Mouse (Mus musculus): Measurements from ENCODE around the gene Il11ra1. TPM values are rescaled to one million over a fixed set of nuclear protein-coding genes. Genes with fewer than 3 reads are reported as not detected.

Il11ra1 gene
- total and polyA plus RNA-seq, 2 experiments from 2014 or later: 41.9 to 47.4 TPM

DNA sequence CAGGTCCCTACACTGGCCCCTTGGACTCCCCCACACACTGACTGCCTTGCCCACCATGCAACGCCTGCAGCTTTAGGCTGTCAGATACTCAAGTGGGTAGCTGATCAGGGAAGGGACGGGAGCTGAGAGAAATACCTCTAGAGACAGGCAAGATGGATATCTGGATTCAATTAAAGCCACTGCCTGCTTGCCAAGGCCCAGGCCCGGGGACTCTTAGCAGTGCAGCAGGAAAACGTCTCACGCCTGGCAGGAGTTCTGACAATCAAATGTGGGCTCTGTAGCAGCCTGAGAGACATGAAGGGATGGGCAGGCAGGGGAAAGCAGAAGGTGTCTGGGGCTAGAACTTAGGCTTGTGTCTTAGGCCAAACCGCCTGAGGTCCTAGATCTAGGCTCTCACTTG, 17.0 kb downstream of the Il11ra1 start:
- Histone ChIP-seq H3K27ac (no peak overlapping the region), H3K27me3 (ENCODE audit: insufficient read depth, low read length) (no peaks in the 10 kb centered on the region), H3K4me3 (ENCODE audit: low read length) (no peak overlapping the region), H3K4me1 (ENCODE audit: insufficient read depth, low read length) (peaks cover 10% of the 10 kb centered on the region; the same call in 1 of the 2 replicates), H3K9ac (replicated peaks; ENCODE audit: low read length) (no peak overlapping the region), H3K9me3 (ENCODE audit: low read length) (no peaks in the 10 kb centered on the region), H3K36me3 (ENCODE audit: insufficient read depth, low read length) (peaks cover 29% of the 10 kb centered on the region), H3K4me2 (ENCODE audit: low read depth, low read length) (no peak overlapping the region)
- ATAC-seq (no peak), DNase-seq (ENCODE audit: low spot score) (no peak)
- TF ChIP-seq CTCF (IDR thresholded peaks at IDR 0.05; ENCODE audit: low read depth): no peak
- 49% methylated on average over 6 of the region's 6 CpGs for WGBS

DNA sequence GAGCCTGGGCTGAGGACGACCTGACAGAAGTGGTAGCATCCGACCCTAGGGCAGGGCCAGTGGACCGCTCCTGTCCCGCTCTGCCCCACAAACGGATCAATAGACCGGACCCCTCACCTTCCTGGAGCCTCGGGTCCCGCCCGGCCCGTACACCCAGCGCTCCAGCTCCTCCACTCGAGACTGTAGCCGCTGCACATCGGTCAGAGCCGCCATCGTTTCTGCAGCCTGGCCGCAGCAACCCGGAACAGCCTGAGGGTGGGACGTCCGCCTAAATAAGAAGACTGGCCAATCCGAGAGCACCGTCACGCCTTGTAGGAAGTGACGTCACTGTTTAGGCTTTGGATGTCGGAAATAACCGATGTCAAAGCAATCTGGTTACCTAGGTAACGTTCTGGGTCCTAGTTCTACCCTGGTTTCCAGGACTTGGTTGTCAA, 23.1 kb downstream of the Il11ra1 start, which contains the start of gene Dctn3:
TSS of gene Dctn3 (minus strand) at position 253 of the 434 bp plus-strand sequence.
- Histone ChIP-seq H3K27ac (peak within 1 kb of the TSS; percentile 71), H3K4me3 (ENCODE audit: low read length) (peak within 1 kb of the TSS; percentile 93), H3K4me2 (ENCODE audit: low read depth, low read length) (peak within 1 kb of the TSS; percentile 82), H3K36me3 (ENCODE audit: insufficient read depth, low read length) (peaks cover 20% of the 10 kb centered on the region), H3K4me1 (ENCODE audit: insufficient read depth, low read length) (peaks cover 13% of the 10 kb centered on the region; the same call in 1 of the 2 replicates), H3K9ac (replicated peaks; ENCODE audit: low read length) (peak within 1 kb of the TSS; percentile 82), H3K27me3 (ENCODE audit: insufficient read depth, low read length) (peaks cover 20% of the 10 kb centered on the region), H3K9me3 (ENCODE audit: low read length) (no peaks in the 10 kb centered on the region)
- ATAC-seq (peak; percentile 98), DNase-seq (ENCODE audit: low spot score) (peak; percentile 99)
- TF ChIP-seq CTCF (IDR thresholded peaks at IDR 0.05; ENCODE audit: low read depth): no peak
- 0% methylated on average over 27 of the region's 27 CpGs for WGBS

DNA sequence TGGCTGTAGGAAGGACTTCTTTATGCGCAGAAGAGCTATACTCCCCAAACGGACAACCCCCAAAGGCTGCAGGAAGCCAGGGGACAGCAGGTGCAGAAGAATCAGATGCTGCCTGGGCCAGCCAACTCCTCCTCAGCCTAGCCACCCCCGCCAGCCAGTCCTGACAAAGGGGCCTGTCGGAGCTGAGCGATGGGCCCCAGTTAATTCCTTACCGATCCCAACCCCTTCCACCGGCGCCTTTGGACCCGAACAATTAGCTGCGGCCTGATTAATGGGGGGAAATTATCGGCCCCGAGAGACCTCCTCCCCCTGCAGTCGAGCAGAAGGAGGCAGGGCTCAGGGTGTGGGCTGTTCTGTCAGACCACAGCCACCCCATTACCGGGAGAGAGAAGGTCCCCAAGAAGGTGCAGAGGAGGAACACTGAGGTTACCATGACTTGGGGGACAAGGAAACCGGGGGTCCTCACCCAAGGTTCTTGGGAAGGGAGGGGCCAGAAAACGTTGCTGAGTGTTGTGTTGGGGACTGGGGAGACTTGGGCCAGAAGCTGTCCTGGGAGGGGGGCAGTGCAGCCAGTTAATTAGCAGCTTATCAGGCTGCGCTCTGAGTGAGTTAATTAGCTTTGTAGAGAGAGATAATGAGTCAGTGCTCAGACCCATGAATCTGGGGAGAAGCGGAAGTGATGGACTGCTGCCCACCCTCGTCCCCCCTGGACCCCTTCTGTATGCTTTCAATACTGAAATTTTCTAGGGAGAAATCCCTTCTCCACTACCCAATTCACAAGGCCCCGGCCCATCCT, 27.2 kb downstream of the Il11ra1 start:
- DNase-seq (ENCODE audit: low spot score): no peak
- H3K9ac ChIP-seq (replicated peaks; ENCODE audit: low read length): no peak overlapping the region
- 0 out of 2 replicates have a peak overlapping the region, but pooled peaks have one; percentile 19 for H3K4me2 ChIP-seq (ENCODE audit: low read depth, low read length)
- peaks cover 42% of the 10 kb centered on the region for H3K27me3 ChIP-seq (ENCODE audit: insufficient read depth, low read length)
- peaks cover 10% of the 10 kb centered on the region; the same call in 1 of the 2 replicates for H3K4me1 ChIP-seq (ENCODE audit: insufficient read depth, low read length)
- no peak for ATAC-seq
- H3K36me3 ChIP-seq (ENCODE audit: insufficient read depth, low read length): no peaks in the 10 kb centered on the region
- H3K4me3 ChIP-seq (ENCODE audit: low read length): no peak overlapping the region
- H3K9me3 ChIP-seq (ENCODE audit: low read length): no peaks in the 10 kb centered on the region
- no peak for TF ChIP-seq CTCF (IDR thresholded peaks at IDR 0.05; ENCODE audit: low read depth)
- H3K27ac ChIP-seq: no peak overlapping the region
- 12% methylated on average over 20 of the region's 20 CpGs for WGBS

DNA sequence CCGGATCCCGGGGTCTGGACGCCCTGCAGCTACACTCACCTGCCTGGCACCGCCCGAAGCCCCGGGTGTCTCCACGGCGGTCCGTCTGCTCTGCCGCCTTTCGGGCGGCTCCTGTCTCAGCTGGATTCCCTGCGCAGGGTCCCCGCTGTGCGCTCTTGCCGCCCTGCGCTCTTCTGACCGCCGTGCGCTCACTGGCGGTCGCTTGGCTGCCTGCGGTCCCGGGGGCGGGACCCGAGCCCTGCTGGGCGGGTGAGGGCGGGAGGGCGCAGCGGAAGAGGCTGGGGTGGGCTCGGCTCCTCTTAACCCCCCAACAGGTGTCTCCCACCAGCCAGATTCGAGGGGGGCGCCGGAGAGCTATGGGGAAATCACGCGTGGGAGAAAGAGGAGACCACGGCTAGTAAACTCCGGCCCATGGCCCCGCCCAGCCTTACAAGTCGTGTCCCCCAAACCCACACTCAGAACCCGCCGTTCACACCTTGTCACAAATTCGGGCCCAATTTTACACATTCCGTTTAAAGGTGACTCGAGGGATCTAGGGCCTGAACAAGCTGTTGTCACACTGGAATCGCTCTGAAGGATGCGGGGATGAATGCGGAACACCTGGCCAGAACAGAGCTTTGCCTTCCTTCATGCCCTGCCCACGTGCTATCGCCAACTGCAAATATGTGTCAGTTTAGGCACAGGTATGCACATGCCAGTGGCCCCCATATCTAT, 31.4 kb downstream of the Il11ra1 start, which contains the start of gene Arid3c:
TSS of gene Arid3c (minus strand) at position 91 of the 714 bp plus-strand sequence.
- peak within 1 kb of the TSS; percentile 68 for H3K4me2 ChIP-seq (ENCODE audit: low read depth, low read length)
- H3K4me1 ChIP-seq (ENCODE audit: insufficient read depth, low read length): no peaks in the 10 kb centered on the region
- ATAC-seq (peak; percentile 33; the same call in 1 of the 2 replicates), DNase-seq (ENCODE audit: low spot score) (no peak)
- no peaks in the 10 kb centered on the region for H3K9me3 ChIP-seq (ENCODE audit: low read length)
- no peak for TF ChIP-seq CTCF (IDR thresholded peaks at IDR 0.05; ENCODE audit: low read depth)
- H3K27me3 ChIP-seq (ENCODE audit: insufficient read depth, low read length): peaks cover 24% of the 10 kb centered on the region
- no peak within 1 kb of the TSS for H3K27ac ChIP-seq
- H3K9ac ChIP-seq (replicated peaks; ENCODE audit: low read length): peak within 1 kb of the TSS; percentile 41; the same call in 1 of the 2 replicates
- H3K4me3 ChIP-seq (ENCODE audit: low read length): peak within 1 kb of the TSS; percentile 40
- H3K36me3 ChIP-seq (ENCODE audit: insufficient read depth, low read length): no peaks in the 10 kb centered on the region
- under 1% methylated on average over 50 of the region's 50 CpGs for WGBS

DNA sequence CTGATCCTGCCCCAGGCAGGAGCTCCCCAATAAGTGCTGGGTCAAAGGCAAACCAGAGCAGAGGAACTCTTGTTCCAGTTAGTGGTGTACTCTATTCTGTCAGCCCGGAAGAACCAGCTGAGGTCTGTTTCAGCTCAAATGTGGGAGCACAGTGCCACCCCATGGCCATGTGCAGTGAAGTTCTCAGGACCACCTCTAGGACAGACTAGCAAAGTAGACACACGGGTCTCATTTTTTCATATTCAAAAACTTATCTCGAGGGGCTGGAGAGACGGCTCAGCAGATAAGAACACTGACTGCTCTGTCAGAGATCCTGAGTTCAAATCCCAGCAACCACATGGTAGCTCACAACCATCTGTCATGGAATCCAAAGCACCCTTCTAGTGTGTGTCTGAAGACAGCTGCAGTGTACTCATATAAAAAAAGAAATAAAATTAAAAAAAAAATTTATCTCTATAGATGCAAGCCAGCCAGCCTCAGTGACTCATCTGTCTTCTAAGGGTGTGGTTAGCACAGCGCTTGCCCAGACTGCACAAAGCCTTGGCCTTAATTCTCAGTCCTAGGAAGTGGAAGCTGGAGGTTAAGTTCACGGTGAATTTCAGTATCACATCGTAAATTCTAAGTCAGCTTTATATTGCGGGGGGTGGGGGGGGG, 37.9 kb downstream of the Il11ra1 start:
- Histone ChIP-seq H3K36me3 (ENCODE audit: insufficient read depth, low read length) (0 out of 2 replicates have a peak, but pooled peaks cover 10% of the 10 kb centered on the region), H3K4me2 (ENCODE audit: low read depth, low read length) (no peak overlapping the region), H3K27me3 (ENCODE audit: insufficient read depth, low read length) (no peaks in the 10 kb centered on the region), H3K4me1 (ENCODE audit: insufficient read depth, low read length) (no peaks in the 10 kb centered on the region), H3K9me3 (ENCODE audit: low read length) (no peaks in the 10 kb centered on the region), H3K27ac (no peak overlapping the region), H3K9ac (replicated peaks; ENCODE audit: low read length) (no peak overlapping the region), H3K4me3 (ENCODE audit: low read length) (no peak overlapping the region)
- peak; percentile 75 for ATAC-seq
- peak; percentile 88 for DNase-seq (ENCODE audit: low spot score)
- WGBS: 44% methylated on average over 8 of the region's 8 CpGs
- peak; percentile 93 for TF ChIP-seq CTCF (IDR thresholded peaks at IDR 0.05; ENCODE audit: low read depth)

DNA sequence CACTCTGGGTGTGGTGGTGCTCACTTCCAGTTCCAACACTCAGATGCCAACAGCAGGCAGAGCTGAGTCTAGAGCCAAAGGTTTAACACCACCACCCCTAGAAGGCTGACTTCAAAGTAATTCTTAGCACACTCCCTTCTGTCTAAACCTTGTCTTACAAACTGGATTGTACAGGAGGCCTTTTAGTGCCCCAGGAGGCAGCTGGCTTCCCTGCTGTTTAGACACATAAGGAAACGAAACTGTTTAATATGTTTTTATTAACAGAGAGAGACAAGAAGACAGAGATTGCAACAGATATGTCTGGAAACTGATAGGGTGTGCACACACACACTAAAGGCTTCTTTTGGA, 38.4 kb downstream of the Il11ra1 start:
- no peak overlapping the region for H3K4me2 ChIP-seq (ENCODE audit: low read depth, low read length)
- WGBS: 48% methylated on average over 1 of the region's 1 CpGs
- no peaks in the 10 kb centered on the region for H3K27me3 ChIP-seq (ENCODE audit: insufficient read depth, low read length)
- no peak overlapping the region for H3K4me3 ChIP-seq (ENCODE audit: low read length)
- DNase-seq (ENCODE audit: low spot score) (no peak), ATAC-seq (no peak)
- H3K27ac ChIP-seq: no peak overlapping the region
- H3K9ac ChIP-seq (replicated peaks; ENCODE audit: low read length): no peak overlapping the region
- 0 out of 2 replicates have a peak, but pooled peaks cover 10% of the 10 kb centered on the region for H3K36me3 ChIP-seq (ENCODE audit: insufficient read depth, low read length)
- TF ChIP-seq CTCF (IDR thresholded peaks at IDR 0.05; ENCODE audit: low read depth): no peak
- no peaks in the 10 kb centered on the region for H3K4me1 ChIP-seq (ENCODE audit: insufficient read depth, low read length)
- no peaks in the 10 kb centered on the region for H3K9me3 ChIP-seq (ENCODE audit: low read length)
